Mouse (Mus musculus) kidney, adult 11 months (tissue): ENCODE measurements around the gene Atp10a.
"Not testable (repeated sequence)": the region's sequence is repeated elsewhere in the genome, so short reads cannot be mapped to it uniquely, and the experiment has no call there.

Source experiments
- DNase-seq: peaks from one replicate; pipeline ENCODE4 v3.0.0; 2022

The Atp10a gene

GRCm38 (mm10) chr7:58801791-58802190 is 145.8 kb downstream of the Atp10a start:
- no peak for DNase-seq

DNA sequence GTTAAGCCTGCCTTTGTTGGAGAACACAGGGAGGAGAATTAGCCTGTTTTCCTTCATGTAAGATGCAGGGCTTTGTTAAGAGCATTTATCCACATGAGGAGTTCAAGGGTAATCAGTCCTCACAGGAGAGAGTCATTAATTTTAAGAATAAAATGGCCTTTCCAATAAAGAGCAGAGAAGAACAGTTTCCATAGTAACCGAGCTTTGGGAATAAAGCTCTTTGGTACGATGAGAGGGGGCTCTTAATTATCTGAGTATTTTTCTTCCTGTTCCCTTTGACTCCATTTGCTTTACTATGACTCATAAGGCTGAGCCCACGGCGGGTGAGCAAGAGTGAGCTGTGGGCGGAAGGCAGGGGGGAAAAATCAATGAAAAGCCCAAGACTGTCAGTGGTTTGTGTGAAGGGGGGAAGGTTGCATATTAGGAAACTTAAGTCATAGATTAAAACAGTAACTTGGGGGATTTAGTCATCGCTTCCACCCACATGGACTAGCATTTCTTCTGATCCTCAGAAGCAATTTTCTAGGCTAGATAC is 166.2 kb downstream of the Atp10a start:
- DNase-seq: no peak

GRCm38 (mm10) chr7:58824686-58825085 is 168.7 kb downstream of the Atp10a start:
- no peak for DNase-seq

DNA sequence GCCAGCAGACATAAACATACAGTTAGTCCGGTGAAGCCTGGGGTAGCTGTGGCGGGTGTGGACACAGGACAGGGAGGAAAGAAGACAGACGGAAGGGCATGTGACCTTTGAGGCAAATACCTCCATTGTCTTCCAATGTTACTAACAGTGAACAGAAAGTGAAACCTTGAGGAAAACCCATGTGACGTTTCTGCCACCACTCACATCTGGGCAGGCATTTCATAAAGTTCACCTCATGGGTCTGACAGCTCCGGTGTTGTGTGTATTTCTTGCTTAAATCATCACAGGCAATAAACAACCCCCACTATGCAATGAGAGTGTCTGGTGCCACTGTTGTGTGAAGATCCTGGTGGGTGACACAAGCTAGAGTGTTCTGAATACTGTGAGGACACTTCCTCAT is 173.1 kb downstream of the Atp10a start:
- DNase-seq: no peak

GRCm38 (mm10) chr7:58836855-58837606 is 181.1 kb downstream of the Atp10a start:
- not testable (repeated sequence) for DNase-seq

- no peak for DNase-seq
Observed at GRCm38 (mm10) chr7:58840367-58840766, 184.4 kb downstream of the Atp10a start.

DNA sequence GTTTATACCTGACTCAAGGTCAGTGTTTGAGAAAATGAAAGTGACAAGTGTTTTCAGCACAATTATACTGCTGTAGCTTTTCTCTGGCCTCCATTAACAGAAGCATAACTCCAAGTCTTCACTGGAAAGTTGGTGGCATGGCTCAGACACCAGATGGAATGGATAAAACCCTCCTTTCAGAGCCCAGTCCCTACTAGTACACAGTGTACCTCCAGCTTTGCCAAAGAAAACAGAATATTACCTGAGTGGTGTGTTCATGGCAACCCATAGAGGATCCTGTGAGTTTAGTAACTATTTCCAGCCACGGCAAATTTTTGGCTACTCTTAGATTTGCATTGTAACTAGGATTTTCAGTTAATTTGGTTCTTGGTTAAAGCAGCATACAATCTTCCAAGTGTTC is 185.1 kb downstream of the Atp10a start:
- DNase-seq: no peak

DNA sequence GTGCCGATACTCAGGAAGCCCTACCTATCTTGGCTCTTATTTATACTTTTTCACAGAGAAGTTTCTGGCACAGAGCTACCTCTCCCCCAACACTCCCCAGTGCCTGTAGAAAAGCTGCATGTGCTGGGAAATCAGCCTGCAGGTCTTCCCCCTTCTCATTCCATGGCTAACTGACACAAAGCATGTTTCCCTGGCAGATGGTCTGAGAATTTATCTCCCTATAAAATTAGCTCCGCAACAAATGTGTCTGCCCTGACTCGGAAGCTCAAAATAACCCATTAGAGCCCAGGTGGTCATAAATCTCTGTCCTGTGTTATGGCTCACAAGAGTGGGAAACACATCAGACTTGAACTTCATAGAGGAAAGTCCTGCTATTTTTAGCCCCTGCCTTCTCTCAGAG is 186.9 kb downstream of the Atp10a start:
- DNase-seq: no peak

DNA sequence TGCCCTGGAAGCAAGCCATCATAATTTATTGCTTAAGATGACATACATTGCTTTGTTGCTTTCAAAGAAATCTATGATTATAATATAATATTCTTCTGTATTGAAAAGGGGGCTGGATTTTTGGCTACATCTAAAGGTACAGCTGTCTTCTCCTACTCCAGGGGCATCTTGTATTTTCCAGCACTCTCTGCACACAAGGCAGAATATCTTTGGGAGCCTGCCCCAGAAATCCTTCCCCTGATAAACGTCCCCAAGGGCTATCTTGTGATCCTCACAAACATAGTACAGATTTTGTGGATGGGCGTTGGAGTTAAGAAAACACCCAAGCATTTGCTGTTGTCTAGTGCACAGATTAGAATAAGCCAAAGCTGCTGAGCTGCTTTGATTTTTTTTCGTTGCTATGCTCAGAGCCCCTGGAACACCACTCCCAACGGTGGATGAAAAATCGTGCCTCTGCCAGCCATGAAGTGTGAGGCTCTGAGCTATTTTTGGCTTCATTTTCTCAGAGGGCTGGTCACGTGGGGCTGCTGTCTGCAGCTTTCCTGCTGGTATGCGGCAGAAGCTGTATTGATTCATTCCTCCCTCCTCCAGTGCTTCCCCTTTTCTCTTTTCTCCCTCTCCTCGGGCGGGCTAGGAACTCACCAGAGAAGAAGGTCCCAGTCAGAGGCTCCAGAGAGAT is 187.9 kb downstream of the Atp10a start:
- peak; percentile 24 for DNase-seq

DNA sequence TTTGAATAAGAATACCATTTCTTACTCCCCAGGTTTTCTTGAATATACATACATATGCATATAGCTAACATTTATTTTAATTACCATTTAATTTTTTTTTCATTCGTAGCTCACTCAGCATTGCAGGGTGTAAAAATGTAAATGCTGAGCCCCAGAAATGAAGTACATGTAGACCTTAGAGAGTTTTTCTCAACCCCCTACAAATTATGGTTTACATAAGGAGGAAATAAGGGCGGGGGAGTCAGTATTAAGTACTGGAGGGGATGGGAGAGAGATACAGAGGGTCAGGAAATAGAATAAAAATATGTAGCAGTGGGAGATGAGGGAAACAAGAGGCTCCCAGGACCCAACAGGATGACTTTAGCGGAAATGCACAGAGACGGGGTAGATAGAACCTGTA is 188.5 kb downstream of the Atp10a start:
- no peak for DNase-seq

DNA sequence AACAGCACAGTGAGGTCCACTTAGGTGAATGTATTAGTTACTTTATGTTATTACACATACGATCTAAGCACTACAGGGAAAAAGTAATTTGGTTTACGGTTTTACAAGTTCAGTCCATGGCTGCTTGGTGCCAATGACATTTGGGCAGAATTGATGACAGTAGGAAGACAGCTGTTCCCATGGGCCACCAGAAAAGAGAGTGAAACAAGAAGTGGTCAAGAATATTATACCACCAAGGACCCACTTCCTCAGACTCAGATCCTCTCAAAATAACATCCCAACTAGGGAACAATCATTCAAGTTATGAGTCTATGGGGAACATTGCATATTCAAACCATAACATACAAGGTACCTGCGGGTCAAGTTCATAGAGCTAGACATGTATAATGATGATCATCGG is 203.0 kb downstream of the Atp10a start:
- no peak for DNase-seq

DNA sequence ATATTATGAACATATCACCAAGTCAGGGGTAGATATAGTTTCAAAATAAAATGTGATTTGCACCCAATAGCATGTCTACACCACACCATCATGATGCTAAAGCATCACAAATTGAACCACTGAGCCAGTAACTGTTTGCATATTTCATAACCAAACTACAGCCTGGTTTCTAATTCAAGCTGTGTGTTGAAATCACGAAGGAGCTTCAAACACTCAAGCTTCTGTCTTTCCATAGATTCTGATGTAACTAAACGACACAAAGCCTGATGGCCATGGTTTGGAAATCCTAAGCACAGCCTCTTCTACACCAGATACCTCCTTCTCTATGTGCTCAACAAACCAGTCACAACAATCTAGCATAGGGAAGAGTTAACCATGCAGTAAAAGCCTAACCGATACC is 207.2 kb downstream of the Atp10a start:
- no peak for DNase-seq

- DNase-seq: no peak
Observed at GRCm38 (mm10) chr7:58866865-58867614, 211.1 kb downstream of the Atp10a start.

GRCm38 (mm10) chr7:58870661-58871060 is 214.7 kb downstream of the Atp10a start:
- DNase-seq: no peak

DNA sequence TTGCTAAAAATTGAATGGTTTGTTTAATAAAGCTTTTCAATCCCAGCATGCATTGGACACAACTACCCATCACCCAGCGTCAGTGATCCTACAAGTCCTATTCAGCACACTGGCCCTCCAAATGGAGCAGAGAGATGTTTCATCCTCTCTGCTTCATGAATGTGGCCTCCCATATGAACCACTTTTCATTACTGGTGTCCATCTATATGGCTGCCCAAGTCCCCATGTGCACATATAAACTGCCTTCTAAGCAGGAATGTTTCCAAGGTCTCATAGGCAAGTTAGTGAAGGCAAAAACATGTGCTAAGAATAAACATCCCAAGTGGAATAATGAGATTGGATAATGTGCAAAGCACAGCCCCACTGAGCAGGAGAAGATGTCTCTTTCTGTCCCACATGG is 217.7 kb downstream of the Atp10a start:
- no peak for DNase-seq
